Mouse (Mus musculus) layer of hippocampus, adult 9-10 months (tissue): ENCODE data around the gene Fam19a2.

Source experiments
- DNase-seq: peaks from one replicate; pipeline ENCODE4 v3.0.0; 2022; ENCODE audit warnings: low spot score

Fam19a2 gene

DNA sequence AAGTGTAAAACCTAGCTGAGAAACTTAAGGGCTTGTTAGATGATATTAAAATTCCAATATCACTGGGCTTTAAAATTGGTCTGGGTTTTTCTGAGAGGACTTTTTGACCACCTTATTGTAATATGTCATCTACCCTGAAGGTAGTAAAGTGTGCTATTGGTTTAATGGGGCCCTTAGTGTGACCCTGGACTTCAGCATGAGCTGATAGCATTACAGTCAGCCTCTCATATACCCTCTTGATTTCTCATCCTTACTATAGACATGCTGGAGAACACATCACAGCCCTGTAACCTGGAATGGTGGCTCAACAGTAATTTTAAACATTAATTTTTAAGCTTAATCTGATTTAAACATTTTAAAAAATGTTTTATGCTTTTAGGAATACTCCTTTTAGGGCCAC, 459.8 kb downstream of the Fam19a2 start:
- DNase-seq: no peak

DNA sequence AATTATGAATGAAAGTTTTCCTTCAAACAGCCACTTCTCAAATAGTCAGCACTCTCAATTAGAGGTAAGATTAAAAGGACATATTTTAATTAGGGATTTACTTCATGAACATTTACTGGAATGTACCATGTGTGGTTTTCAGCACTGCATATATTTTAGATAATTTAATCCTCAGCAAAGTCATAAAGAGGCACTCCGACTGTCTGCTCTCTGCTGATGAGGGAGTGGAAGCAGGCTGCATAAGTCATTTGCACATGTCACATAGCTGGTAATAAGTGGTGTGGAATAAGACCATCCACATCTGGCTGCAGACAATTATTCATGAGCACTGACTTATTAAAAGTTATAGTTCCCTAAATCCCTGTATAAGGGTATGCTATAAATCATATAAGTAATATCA, 484.5 kb downstream of the Fam19a2 start:
- DNase-seq: no peak

DNA sequence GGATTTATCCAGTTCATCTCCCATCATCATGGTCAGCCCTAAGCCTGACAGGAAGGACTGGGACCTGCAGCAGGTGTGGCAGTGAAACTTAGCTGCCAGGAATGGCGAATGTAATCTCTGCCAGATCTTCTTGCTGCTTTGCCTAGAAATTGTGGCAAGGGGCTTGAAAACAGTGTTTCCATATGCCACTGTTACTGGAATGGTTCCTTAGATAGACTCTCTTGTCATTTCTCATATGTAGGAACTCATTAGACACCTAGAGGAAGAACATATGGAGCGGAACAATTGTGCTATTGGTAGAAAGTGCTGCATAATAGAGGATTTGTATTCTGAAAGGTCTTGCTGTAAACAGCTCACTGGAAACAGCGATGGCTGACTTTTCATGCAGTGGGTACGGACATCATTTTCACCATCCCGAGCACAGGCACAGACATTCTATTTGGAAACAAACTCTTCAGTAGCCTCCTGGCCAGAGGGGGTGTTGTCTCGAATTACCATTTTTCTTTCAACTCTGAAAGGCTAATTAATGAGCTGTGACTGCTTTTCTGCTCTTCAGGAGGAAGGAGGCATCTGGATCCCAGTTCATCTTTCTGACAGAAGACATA, 488.0 kb downstream of the Fam19a2 start:
- DNase-seq: no peak

DNA sequence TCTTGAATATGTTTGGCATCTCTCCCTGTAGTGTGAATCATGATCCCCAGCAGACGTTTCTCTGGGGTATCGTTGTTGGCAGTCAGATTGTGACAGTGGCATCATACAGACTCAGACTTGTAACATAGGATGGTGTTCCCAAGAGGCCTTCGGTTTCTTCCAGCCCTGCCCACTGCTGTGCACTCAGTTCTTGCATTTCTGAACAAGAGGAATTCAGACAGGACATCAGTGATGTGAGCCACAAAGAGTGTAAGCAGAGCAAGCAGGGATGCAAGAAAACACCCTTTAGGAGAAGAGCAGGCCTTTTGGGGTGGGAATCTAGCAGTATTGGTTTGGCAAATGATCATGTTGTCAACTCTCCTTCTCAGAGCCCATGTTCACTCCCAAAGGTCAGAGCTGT, 489.0 kb downstream of the Fam19a2 start:
- no peak for DNase-seq

DNA sequence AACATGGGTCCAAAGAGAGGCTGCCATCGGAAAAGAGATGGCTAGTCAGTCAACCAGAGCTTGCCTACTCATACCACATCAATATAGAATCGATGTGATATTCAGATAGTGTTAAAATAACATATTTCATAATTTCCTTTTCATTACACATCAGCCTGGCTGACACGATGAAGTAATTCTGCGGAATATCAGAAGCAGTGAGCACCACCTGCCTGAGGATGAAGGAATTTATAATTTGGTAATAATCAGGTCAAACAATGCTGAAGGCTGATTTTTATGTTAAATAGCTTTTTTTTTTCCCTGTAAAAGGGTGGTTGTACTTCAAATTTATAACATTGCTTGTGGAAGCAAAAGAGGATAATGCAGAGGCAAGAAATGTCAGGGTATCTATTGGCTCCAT, 490.2 kb downstream of the Fam19a2 start:
- DNase-seq: no peak

DNA sequence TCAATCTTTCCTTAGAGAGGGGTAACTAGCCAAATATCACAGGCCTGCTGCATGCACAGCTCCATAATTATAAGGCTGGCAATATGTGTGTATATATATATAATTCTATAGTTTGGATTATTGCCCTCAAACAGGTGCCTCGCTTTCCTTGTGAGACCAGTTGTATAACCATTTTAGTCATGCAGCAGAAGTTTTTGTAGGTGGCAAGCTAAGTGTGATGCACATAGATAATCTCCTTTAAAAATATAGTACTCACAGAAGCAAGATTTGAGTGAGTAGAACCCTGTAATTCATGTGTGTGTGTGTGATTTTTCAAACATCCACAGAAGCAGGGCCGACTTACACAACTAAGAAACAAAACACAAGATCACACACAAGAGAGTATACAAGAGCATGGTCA, 525.6 kb downstream of the Fam19a2 start:
- no peak for DNase-seq
